Mouse (Mus musculus): ENCODE results near the gene Naa10.

GRCm38 (mm10) chrX:73916945-73917344, 4.8 kb downstream of the Naa10 start:
- TF ChIP-seq CTCF (IDR thresholded peaks at IDR 0.05; ENCODE audit: borderline replicate concordance, extremely low read depth, insufficient read depth, insufficient read length) (no peak), POLR2A (IDR thresholded peaks at IDR 0.05; ENCODE audit: borderline replicate concordance, extremely low read depth, insufficient read depth, insufficient read length, poor library complexity, severe bottlenecking) (no peak)

All from brain, embryonic 14.5 days (tissue).